Mouse (Mus musculus): ENCODE measurements at regions not wholly inside any gene's neighbourhood (a gene's known extent, or its start where the extent isn't known, plus 50 kb on each side); places are given as distances from the start of the nearest gene placed in this dataset.

DNA sequence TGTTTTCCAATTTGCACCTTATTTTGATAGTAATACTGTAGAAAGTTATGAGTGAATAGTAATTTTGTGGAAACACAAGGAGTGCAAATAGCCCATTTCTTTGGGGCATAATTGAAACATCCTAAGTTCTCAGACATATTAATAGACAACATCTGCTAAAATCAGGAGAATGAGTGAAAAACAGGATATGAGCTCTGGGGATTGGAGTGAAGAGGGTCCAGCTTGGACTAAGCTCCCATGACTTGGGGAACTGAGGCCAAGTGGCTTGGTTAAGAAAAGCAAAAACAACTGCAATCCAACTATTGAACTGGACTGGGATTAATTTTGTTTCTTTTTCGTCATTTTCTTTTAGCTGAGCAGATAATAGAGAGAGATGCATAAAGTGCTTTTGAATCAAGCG lies 240.7 kb downstream of the Slc30a10 start:
- no peak for DNase-seq (ENCODE audit: low read depth, low spot score)

DNA sequence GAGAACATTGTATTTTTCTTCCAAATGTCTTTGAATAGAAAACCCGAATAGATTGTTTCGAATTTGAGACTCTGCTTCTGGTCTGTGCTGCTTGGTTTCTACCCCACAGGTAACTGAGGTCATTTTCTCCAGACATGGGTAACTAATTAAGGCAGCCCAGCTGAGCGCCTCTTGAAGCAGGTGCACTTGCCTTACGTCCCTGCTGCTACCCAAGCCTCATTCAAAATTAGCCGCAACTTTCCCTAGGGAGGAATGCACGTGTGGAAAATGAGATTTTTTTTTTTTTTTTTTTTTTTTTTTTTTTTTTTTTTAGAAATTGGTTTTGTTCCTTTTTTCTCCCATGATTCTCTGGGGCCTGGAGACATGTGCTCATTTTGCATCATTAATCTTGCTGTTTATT lies 245.1 kb downstream of the Slc30a10 start:
- DNase-seq (ENCODE audit: low read depth, low spot score) = no peak

DNA sequence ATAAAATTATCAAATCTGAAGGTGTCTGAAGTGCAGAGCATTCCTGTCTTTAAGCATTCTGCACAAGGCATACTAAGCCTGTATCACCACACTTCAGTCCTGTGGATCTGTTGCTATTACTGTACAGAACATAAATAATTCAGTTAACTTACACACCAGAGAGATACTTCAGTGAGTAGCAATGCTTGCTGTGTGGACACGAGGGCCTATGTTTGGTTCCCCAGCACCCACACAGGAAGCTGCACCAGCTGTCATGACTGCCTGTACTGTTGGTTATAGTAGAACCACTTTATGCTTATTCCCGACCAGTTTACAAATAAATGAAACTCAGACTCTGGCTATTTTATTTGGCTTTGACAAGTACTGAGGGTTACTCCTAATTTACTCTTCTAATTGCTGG lies 271.7 kb downstream of the Slc30a10 start:
- DNase-seq (ENCODE audit: low read depth, low spot score) = peak; percentile 46

DNA sequence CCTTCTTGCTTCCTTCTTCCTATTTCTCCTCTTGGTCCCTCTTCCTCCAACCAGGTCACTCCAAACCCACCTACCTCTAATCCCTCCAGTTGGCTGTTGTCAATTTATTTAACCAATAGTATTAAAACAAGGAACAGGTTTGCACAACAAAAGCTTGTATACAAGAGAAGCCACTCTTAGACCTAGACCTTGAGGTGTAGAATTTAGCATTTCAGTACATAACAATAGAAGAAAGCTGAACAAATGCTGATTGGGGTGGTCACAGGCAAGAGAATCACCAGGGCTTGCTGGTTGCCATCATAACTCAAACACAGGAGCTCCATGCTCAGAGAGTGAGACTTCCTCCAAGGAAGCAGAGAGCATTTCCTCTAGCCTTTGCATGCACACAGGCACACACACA lies 272.2 kb downstream of the Slc30a10 start:
- no peak for DNase-seq (ENCODE audit: low read depth, low spot score)

DNA sequence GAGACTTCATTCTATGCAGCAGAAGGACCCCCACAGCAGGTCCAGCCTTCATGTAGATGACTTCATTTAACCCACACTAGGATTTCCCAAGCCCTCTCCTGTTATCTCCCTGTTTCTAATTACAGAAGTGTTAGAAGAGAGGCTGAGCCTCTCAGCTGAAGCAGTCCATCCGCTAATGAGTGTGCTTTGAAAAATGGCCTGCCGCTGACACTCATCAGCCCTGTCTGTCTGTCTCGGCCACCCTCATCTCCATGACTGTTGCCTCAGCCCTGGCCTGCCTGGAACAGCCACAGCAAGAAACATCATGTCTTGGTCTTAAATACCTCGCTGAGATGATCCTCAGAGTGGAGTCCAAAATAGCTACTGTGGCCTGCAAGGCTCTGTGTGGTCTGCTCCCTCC lies 273.1 kb downstream of the Slc30a10 start:
- DNase-seq (ENCODE audit: low read depth, low spot score) = no peak

DNA sequence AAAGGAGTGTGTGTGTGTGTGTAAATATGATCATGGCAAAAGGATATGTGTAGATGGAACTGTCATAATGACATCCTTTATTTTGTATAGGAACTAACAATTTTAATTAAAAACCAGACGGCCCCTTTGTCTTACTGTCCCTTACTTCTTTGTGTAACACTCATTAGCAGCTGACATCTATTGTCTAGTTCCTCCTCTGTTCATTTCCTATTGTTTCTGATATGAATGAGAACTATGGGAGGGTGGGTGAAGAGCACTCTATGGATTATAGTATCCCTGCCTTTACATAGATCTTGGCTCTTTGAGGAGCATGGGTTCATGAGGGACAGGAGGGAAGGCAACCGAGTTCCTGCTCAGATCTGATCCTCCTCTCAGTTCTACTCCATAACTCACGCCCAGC lies 273.8 kb downstream of the Slc30a10 start:
- DNase-seq (ENCODE audit: low read depth, low spot score) = no peak

DNA sequence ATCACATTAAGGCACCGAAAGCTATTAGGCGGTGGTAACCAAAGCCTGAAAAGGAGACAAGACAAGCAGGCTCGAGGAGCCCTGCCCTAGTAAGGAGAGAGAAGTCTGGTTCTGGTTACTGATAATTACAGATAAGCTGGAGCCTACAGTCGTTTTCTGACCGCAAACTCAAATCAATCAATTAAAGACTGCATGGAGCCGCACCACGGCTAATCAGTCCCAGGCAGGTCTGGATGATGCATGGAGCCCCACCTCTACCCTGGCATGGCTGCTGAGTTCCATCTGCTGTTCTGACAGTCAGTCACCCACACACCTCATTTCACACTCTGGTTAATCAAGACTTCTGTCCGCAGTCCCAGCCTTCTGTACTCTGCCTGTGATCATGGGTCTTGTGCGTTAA lies 276.4 kb downstream of the Slc30a10 start:
- DNase-seq (ENCODE audit: low read depth, low spot score) = no peak

DNA sequence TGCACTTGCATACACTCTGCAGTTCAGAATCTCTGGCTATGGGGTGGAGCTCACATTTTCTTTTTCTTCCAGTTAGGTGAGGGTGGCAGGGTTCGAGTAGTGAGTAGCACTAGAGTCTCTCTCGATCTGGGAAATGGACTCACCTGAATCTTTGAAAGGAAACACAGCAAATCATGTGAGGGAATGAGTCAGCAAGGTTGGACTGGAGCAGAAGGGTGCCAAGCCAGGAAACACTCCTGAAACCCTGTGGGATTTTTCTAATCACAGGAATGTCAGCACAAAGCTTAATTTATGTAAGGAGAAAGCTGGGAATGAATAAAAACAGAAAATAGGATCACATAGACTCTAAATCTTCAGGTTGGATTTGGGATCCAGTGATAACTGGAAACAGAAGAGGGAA lies 282.1 kb downstream of the Slc30a10 start:
- no peak for DNase-seq (ENCODE audit: low read depth, low spot score)

DNA sequence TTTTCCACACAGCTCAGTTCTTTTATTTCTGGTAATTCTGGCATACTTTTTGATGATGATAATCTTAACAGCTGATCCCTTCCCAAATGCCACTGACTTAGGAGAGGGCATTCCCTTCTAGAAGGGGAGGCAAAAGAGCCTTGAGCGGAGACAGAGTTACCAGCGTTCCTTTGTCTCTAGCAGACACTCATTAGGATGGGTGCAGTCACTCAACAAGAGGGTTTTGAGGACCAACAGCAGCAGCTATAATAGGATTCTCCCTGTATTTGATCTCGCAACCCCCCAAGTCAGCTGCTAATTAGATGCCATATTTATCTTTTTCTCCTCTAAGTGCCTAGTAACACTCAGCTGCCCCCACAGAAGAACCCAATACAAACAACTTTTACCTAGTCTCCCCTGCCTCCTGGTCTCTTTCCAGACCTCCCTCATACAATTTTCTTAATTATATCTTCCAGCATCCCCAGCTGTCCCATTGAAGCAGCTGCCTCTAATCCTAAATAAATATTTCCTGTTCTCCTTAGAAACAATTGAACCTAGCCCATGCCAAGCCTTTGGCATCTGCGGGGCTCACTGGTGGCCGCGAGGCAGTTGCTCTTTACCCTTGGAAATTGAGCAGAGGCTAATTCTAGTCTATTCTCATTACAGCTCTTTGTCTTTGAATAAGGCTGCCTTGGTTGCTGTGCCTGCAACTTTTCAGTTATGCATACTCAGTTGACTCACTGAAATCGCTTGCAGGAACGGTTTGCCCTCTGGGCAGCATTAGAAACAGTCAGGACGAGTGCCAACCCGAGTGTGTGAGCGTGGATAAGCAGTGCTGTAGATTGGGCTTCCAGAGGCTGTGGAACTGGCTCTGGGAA lies 286.6 kb downstream of the Slc30a10 start:
- DNase-seq (ENCODE audit: low read depth, low spot score) = no peak

DNA sequence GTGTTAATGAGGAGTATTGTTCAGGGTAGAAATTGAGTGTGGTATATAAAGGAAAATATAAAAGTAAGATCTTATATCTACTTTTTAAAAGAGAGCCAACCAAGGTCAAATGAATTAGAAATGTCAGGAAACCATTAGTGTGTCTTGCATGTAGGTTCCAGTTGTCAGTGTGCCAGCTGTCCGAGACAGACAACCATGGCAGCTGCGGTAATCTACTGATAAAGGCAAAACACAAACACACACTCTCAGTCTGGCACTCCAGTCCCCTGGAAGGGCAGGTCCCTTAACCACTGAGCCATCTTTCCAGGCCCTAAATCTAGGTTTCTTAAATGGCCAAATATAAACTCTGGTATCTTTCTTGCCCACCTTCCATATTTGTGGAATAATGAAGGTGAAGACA lies 294.6 kb downstream of the Slc30a10 start:
- no peak for DNase-seq (ENCODE audit: low read depth, low spot score)

DNA sequence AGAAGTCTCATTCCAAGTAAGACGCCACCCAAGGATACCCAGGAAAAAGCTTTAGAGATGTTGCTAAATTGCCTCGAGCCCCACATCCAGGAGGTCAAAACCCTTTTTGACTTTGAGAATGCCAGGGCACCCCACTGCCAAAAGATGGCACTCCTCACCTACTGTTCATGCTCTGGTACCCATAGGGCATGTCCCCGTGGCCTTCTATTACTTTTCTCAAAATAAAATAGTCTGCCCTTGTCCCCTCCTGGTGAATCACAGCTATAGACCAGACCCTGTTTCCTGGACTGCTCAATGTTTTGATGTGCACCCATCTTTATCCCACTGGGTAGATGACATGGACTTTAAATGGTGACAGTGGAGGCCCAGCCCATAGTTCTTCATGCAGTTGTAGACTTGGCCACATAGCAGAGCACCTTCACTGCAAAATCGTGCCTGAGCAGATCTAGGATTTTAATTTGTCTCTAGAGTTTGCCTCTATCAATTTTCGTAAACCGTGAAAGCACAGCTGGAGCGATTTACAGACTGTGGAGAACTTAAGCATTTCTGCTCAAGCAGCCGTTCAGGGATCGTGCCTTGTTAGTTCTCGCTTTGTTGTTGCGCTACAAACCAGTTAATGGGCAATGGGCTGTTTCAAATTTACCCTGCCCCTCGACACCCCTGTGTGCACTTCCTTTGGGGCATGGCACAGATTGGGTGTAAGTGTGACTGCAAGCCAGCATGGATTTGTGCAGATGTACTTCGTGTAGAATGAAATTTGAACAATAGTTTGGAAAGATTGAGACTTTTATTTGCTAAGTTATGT lies 300.0 kb downstream of the Slc30a10 start:
- no peak for DNase-seq (ENCODE audit: low read depth, low spot score)

DNA sequence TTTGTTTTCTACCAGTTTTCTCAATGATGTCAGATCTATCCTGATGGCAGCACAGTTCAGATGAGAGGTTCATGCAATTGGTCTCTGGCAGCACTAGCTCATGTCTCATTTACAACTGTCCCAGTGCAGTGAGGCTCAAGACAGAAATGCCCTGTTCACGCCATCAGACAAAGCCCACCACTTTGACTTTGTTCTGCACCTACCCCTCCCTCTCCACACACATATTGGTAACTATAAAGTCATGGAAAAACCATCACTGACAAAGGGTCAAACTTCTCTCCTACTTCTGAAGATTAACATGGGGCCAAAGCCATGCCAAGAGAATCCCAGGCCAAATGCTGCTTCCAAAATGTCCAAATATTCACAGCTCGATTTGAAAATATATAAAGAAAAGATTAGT lies 302.7 kb downstream of the Slc30a10 start:
- no peak for DNase-seq (ENCODE audit: low read depth, low spot score)

DNA sequence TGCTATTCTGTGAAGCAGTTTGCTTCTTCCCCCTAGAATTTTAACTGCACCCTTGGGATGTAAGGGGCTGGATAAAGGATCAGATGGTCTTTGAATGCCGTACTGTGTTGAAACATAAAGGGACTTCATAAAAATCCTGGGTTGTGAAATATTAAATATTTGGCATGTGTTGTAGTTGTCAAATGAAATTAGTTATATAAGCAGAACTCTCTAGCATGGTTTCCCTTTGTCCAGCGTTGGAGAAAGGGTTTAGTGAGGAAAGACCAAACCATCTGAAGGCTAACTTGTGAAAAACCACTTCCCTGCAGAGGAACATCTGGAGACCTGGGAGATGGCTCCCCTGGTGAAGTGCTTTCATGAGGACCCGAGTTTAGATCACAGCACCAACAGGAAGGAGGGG lies 319.6 kb downstream of the Slc30a10 start:
- DNase-seq (ENCODE audit: low read depth, low spot score) = no peak

DNA sequence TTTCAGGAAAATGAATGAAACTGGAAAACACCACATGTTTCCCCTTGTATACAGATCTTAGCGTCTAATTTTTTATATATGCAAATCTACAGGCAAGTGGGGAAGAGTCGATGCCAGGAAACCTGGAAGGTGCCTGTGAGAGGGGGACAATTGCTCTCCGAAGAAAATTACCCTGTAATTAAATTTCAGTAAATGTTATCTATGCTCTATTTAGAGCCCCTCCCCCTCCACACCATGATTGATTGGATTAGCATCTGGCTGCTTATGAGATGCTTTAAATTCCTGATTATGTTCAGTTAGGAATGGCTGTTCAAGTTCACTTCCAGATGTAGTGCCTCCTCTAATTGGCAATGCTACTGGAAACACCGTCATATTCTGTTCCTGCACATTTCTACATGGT lies 325.0 kb downstream of the Slc30a10 start:
- no peak for DNase-seq (ENCODE audit: low read depth, low spot score)

DNA sequence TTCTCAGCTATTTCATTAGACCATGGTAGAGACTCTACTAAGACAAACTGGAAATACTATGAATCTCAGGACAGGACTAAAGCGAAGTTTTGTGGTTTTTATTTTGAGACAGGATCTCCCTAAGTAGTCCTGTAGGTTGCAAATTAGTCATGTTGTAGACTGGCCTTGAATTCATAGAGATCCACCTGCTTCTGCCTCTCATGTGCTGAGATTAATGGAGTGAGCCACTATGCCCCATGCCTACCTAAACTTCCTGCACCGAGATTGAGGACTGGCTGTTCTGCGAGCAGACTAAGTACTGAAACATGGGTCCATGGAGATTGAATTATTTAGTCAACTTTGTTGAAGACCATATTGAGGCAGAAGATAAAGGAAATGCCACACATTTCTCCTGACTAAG lies 315.0 kb downstream of the Lyplal1 start:
- DNase-seq (ENCODE audit: low read depth, low spot score) = no peak

DNA sequence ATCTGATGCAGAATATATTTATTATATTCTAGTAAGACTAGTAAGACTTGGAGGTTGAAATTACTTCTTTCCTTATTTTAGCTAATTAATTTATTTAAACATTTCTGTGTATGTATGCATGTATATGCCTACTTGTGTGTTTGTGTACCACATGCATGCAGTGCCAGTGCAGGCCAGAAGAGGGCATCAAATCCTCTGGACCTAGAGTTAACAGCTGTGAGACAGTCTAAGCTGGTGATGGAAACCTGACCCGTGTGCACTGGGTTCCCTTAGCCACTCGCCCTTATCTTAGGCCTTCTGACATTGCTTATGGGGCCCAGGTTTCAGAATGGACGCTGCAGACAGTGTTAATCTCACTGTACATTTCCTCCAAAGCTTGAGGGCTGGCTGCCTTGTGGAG lies 302.2 kb downstream of the Lyplal1 start:
- no peak for DNase-seq (ENCODE audit: low read depth, low spot score)

DNA sequence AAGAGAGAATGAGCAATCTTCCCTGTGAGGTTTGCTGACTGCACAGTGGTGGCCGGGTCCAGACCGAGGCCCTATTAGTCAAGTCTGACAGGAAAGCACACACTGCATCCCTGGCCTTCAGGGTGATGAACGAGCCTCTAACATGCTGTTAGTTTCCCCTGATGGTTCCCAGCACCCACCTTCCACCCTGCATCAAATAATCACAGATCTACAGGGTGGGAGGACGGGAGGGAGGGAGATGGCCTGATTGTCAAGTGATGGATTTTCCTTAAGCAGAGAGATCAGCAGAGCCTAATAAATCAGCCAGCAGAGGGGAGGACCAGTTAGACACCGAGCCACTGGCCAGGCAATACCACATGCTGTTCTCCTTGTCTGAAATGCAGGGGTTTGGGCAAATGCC lies 298.1 kb downstream of the Lyplal1 start:
- no peak for DNase-seq (ENCODE audit: low read depth, low spot score)

DNA sequence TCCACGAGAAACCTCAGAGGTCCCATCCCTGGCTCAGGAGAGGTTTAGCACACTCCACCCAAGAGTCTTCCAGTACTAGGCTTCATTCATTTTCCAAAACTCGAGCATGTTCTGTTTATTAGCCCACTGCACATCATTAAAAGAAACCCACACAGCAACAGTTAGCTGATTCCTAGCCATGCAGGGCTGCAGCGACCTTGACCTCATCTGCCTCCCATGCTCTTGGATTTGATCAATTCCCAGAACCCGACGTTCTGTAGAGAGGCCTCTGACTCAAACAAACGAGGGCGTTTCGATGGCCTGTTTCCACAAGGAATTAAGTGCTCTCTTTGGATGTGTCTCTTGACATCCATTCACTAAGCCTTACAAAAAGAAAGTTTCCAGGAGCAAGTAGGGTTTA lies 294.9 kb downstream of the Lyplal1 start:
- DNase-seq (ENCODE audit: low read depth, low spot score) = no peak

DNA sequence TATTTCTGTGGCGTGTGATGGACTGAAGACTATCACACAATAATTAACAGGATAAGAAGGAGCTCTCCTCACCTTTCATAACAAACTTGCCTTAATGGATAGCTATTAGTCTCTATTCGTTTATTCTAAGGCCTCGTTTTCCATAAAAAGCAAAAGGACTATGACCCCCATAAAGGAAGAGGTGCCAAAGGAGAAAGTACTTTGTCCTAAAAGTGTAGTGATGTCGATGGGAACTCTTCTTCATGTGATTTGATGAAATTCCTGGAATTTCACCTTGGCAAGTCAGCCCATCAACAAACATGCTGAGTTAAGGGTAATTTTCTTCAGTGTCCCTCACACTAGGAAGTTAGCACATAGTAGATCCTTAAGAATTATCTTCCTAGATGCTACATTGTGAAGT lies 293.9 kb downstream of the Lyplal1 start:
- DNase-seq (ENCODE audit: low read depth, low spot score) = no peak

DNA sequence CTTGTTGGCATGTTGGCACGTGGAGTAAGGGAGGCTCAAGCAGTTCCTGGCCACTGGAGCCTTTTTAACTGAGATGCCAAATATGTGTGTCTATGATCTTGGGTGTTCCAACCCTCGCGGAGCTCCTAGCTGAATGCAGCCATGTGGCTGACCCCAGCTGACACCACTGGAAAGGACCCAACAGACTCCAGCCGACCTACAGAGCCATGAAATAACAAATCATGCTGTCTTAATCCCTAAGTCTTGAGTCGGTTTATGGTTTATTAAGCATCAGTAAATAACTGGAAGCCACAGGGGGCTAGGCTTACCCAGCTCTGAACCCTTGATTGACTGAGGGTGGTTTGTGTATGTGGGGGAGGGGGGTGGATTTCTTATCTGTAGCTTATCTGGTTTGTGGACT lies 293.2 kb downstream of the Lyplal1 start:
- DNase-seq (ENCODE audit: low read depth, low spot score) = no peak

DNA sequence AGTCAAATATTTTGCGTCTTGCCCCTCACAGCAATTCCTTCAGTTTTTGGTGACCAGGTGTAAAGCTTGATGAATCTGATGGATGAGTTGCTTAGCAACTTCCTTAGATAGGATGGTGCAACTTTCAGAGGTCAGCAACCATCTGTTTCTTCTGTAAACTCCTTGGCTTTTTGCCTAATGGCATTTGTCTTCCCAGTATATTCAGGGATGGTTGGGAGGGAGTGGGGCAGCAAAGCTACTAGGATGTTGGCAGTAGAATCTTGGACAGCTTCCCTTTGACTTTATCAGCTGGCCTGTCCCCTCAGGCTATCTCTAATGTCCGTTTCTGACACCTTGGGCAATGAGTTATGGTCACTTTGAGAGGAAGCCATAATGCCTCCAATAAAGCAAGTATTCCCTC lies 289.1 kb downstream of the Lyplal1 start:
- no peak for DNase-seq (ENCODE audit: low read depth, low spot score)

DNA sequence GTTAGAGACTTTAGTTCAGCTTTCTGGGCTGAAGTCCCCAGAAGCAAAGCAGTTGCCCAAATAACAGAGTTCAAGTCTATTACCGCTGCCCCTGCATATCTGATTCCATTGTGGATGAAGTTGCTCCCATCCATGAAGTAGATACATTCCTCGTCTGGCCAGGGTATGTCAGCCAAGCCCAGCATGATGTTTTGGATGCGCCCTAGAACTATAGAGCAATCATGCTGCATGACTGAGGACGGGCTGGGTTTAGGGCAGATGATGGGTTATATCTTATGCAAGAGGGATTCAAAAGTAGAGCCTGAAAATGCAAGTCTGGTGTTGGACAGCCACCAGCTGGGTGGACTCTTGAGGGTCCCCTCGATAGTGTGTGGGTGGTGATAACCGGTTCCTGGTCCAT lies 288.6 kb downstream of the Lyplal1 start:
- no peak for DNase-seq (ENCODE audit: low read depth, low spot score)

DNA sequence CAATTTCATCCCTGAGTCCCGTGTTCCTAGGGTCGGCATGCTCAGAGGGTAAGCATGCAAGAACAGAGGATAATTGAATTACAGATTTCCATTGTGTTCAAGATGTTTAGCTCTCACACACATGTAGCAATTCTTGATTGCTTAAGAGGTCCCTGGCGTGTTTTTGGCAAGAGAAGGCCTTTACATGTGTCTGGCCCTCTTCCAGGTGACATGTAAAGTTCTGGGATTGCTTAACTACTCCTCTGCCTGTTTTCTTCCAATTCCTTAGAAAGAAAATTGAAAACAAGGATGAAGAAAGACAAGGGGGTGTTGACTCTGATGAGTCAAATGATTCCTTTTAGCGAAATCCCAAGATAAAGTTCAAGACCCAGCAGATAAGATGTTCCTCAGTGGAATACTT lies 285.1 kb downstream of the Lyplal1 start:
- no peak for DNase-seq (ENCODE audit: low read depth, low spot score)

Measured in telencephalon, adult 2 months (tissue).